Mouse (Mus musculus): Measurements from ENCODE around the gene Orai1. TPM values are rescaled to one million over a fixed set of nuclear protein-coding genes. Genes with fewer than 3 reads are reported as not detected.

Gene Orai1
- total and polyA plus RNA-seq, 2 experiments from 2014 or later = 21.2 to 23.9 TPM

- WGBS = 25% methylated on average over 7 of the region's 7 CpGs
- ATAC-seq (ENCODE audit: insufficient read depth, low read depth) (no peak), DNase-seq (ENCODE audit: low spot score) (no peak)
- Histone ChIP-seq H3K27me3 (ENCODE audit: control insufficient read depth, insufficient read depth, low read length) (no peaks in the 10 kb centered on the region), H3K4me3 (ENCODE audit: low read depth, low read length) (no peak overlapping the region), H3K4me2 (ENCODE audit: low read depth, low read length) (no peak overlapping the region), H3K4me1 (ENCODE audit: control insufficient read depth, insufficient read depth) (peaks cover 14% of the 10 kb centered on the region; the same call in 1 of the 2 replicates), H3K9ac (replicated peaks; ENCODE audit: low read depth, low read length) (no peak overlapping the region), H3K36me3 (replicated peaks; ENCODE audit: control insufficient read depth, insufficient read depth, low read length) (no peaks in the 10 kb centered on the region), H3K9me3 (replicated peaks; ENCODE audit: control insufficient read depth, low read length) (no peaks in the 10 kb centered on the region), H3K27ac (ENCODE audit: low read depth) (no peak overlapping the region)
- TF ChIP-seq CTCF (IDR thresholded peaks at IDR 0.05; ENCODE audit: low read depth) (peak; percentile 28; the same call in 1 of the 2 replicates), EP300 (IDR thresholded peaks at IDR 0.05; ENCODE audit: low read depth) (no peak)
These were observed 29.0 kb downstream of the Orai1 start for GRCm38 (mm10) chr5:123043856-123044255.

GRCm38 (mm10) chr5:123045561-123046295 lies 30.9 kb downstream of the Orai1 start:
- Histone ChIP-seq H3K4me1 (ENCODE audit: control insufficient read depth, insufficient read depth) (0 out of 2 replicates have a peak, but pooled peaks cover 5% of the 10 kb centered on the region), H3K36me3 (replicated peaks; ENCODE audit: control insufficient read depth, insufficient read depth, low read length) (no peaks in the 10 kb centered on the region), H3K27ac (ENCODE audit: low read depth) (no peak overlapping the region), H3K27me3 (ENCODE audit: control insufficient read depth, insufficient read depth, low read length) (no peaks in the 10 kb centered on the region), H3K4me3 (ENCODE audit: low read depth, low read length) (no peak overlapping the region), H3K4me2 (ENCODE audit: low read depth, low read length) (no peak overlapping the region), H3K9me3 (replicated peaks; ENCODE audit: control insufficient read depth, low read length) (no peaks in the 10 kb centered on the region), H3K9ac (replicated peaks; ENCODE audit: low read depth, low read length) (no peak overlapping the region)
- TF ChIP-seq EP300 (IDR thresholded peaks at IDR 0.05; ENCODE audit: low read depth) (no peak), CTCF (IDR thresholded peaks at IDR 0.05; ENCODE audit: low read depth) (peak; percentile 84)
- 23% methylated on average over 9 of the region's 9 CpGs for WGBS
- ATAC-seq (ENCODE audit: insufficient read depth, low read depth) = peak; percentile 78
- peak; percentile 74 for DNase-seq (ENCODE audit: low spot score)

GRCm38 (mm10) chr5:123046916-123047315 lies 32.0 kb downstream of the Orai1 start, which contains the start of gene Morn3:
TSS of gene Morn3 (minus strand) at chr5:123047016.
- Histone ChIP-seq H3K27me3 (ENCODE audit: control insufficient read depth, insufficient read depth, low read length) (no peaks in the 10 kb centered on the region), H3K9me3 (replicated peaks; ENCODE audit: control insufficient read depth, low read length) (no peaks in the 10 kb centered on the region; the same call in 1 of the 2 replicates), H3K36me3 (replicated peaks; ENCODE audit: control insufficient read depth, insufficient read depth, low read length) (no peaks in the 10 kb centered on the region), H3K4me3 (ENCODE audit: low read depth, low read length) (no peak within 1 kb of the TSS), H3K4me2 (ENCODE audit: low read depth, low read length) (no peak within 1 kb of the TSS), H3K9ac (replicated peaks; ENCODE audit: low read depth, low read length) (no peak within 1 kb of the TSS), H3K27ac (ENCODE audit: low read depth) (no peak within 1 kb of the TSS), H3K4me1 (ENCODE audit: control insufficient read depth, insufficient read depth) (no peaks in the 10 kb centered on the region)
- no peak for TF ChIP-seq CTCF (IDR thresholded peaks at IDR 0.05; ENCODE audit: low read depth)
- TF ChIP-seq EP300 (IDR thresholded peaks at IDR 0.05; ENCODE audit: low read depth) = no peak
- DNase-seq (ENCODE audit: low spot score) = no peak
- WGBS = 63% methylated on average over 3 of the region's 3 CpGs
- ATAC-seq (ENCODE audit: insufficient read depth, low read depth) = no peak

GRCm38 (mm10) chr5:123049271-123049670 lies 34.4 kb downstream of the Orai1 start:
- Histone ChIP-seq H3K27me3 (ENCODE audit: control insufficient read depth, insufficient read depth, low read length) (no peaks in the 10 kb centered on the region), H3K4me3 (ENCODE audit: low read depth, low read length) (no peak overlapping the region), H3K36me3 (replicated peaks; ENCODE audit: control insufficient read depth, insufficient read depth, low read length) (no peaks in the 10 kb centered on the region), H3K4me2 (ENCODE audit: low read depth, low read length) (peak overlapping the region; percentile 17; the same call in 1 of the 2 replicates), H3K4me1 (ENCODE audit: control insufficient read depth, insufficient read depth) (no peaks in the 10 kb centered on the region), H3K27ac (ENCODE audit: low read depth) (no peak overlapping the region), H3K9me3 (replicated peaks; ENCODE audit: control insufficient read depth, low read length) (no peaks in the 10 kb centered on the region; the same call in 1 of the 2 replicates), H3K9ac (replicated peaks; ENCODE audit: low read depth, low read length) (no peak overlapping the region)
- DNase-seq (ENCODE audit: low spot score) (peak; percentile 56), ATAC-seq (ENCODE audit: insufficient read depth, low read depth) (0 out of 2 replicates have a peak, but pooled peaks have one; percentile 32)
- TF ChIP-seq EP300 (IDR thresholded peaks at IDR 0.05; ENCODE audit: low read depth) (no peak), CTCF (IDR thresholded peaks at IDR 0.05; ENCODE audit: low read depth) (peak; percentile 22; the same call in 1 of the 2 replicates)
- WGBS = 6% methylated on average over 12 of the region's 12 CpGs

GRCm38 (mm10) chr5:123050918-123051317 lies 36.0 kb downstream of the Orai1 start:
- no peak for TF ChIP-seq CTCF (IDR thresholded peaks at IDR 0.05; ENCODE audit: low read depth)
- no peak for TF ChIP-seq EP300 (IDR thresholded peaks at IDR 0.05; ENCODE audit: low read depth)
- Histone ChIP-seq H3K9me3 (replicated peaks; ENCODE audit: control insufficient read depth, low read length) (no peaks in the 10 kb centered on the region; the same call in 1 of the 2 replicates), H3K9ac (replicated peaks; ENCODE audit: low read depth, low read length) (no peak overlapping the region), H3K4me2 (ENCODE audit: low read depth, low read length) (no peak overlapping the region), H3K4me1 (ENCODE audit: control insufficient read depth, insufficient read depth) (no peaks in the 10 kb centered on the region), H3K27me3 (ENCODE audit: control insufficient read depth, insufficient read depth, low read length) (no peaks in the 10 kb centered on the region), H3K27ac (ENCODE audit: low read depth) (no peak overlapping the region), H3K36me3 (replicated peaks; ENCODE audit: control insufficient read depth, insufficient read depth, low read length) (no peaks in the 10 kb centered on the region), H3K4me3 (ENCODE audit: low read depth, low read length) (no peak overlapping the region)
- ATAC-seq (ENCODE audit: insufficient read depth, low read depth) (peak; percentile 9; the same call in 1 of the 2 replicates), DNase-seq (ENCODE audit: low spot score) (no peak)
- whole genome bisulfite sequencing = 60% methylated on average over 9 of the region's 9 CpGs
